Mouse (Mus musculus): ENCODE data around the gene Osbpl7. TPM values are rescaled to one million over a fixed set of nuclear protein-coding genes. Genes with fewer than 3 reads are reported as not detected.

Gene Osbpl7
- total and polyA plus RNA-seq, 2 experiments, result 1.7 to 2.2 TPM

- TF ChIP-seq POLR2A (IDR thresholded peaks at IDR 0.05; ENCODE audit: extremely low read depth, insufficient read depth, low read length), result no peak
- Histone ChIP-seq H3K9ac (ENCODE audit: low read depth, low read length) (no peak overlapping the region), H3K4me1 (ENCODE audit: control insufficient read depth, insufficient read depth, low read length) (no peaks in the 10 kb centered on the region), H3K36me3 (ENCODE audit: control insufficient read depth, insufficient read depth, low read length) (no peaks in the 10 kb centered on the region), H3K4me3 (ENCODE audit: insufficient read depth, low read depth, low read length) (no peak overlapping the region), H3K27me3 (ENCODE audit: control insufficient read depth, insufficient read depth, low read length) (no peaks in the 10 kb centered on the region), H3K79me2 (ENCODE audit: control insufficient read depth, insufficient read depth, low read length) (no peaks in the 10 kb centered on the region), H3K27ac (replicated peaks; ENCODE audit: insufficient read depth, low read depth, low read length) (no peak overlapping the region)
- DNase-seq (ENCODE audit: extremely low read depth, low read depth, low spot score), result no peak
- WGBS, result 77% methylated on average over 16 of the region's 16 CpGs
Measured at GRCm38 (mm10) chr11:97108976-97109375, 58.5 kb downstream of the Osbpl7 start.

GRCm38 (mm10) chr11:97112519-97113125 lies 62.2 kb downstream of the Osbpl7 start:
- DNase-seq (ENCODE audit: extremely low read depth, low read depth, low spot score), result no peak
- Histone ChIP-seq H3K79me2 (ENCODE audit: control insufficient read depth, insufficient read depth, low read length) (no peaks in the 10 kb centered on the region), H3K4me1 (ENCODE audit: control insufficient read depth, insufficient read depth, low read length) (peaks cover 3% of the 10 kb centered on the region; the same call in 1 of the 2 replicates), H3K9ac (ENCODE audit: low read depth, low read length) (no peak overlapping the region), H3K27ac (replicated peaks; ENCODE audit: insufficient read depth, low read depth, low read length) (no peak overlapping the region), H3K27me3 (ENCODE audit: control insufficient read depth, insufficient read depth, low read length) (peaks cover 11% of the 10 kb centered on the region), H3K4me3 (ENCODE audit: insufficient read depth, low read depth, low read length) (no peak overlapping the region), H3K36me3 (ENCODE audit: control insufficient read depth, insufficient read depth, low read length) (no peaks in the 10 kb centered on the region)
- TF ChIP-seq POLR2A (IDR thresholded peaks at IDR 0.05; ENCODE audit: extremely low read depth, insufficient read depth, low read length), result no peak
- TF ChIP-seq CTCF (IDR thresholded peaks at IDR 0.05; ENCODE audit: low read depth, low read length), result no peak
- 93% methylated on average over 9 of the region's 9 CpGs for WGBS

GRCm38 (mm10) chr11:97114671-97115601 lies 64.5 kb downstream of the Osbpl7 start, which contains the start of gene Tbx21:
Tbx21 (minus strand) TSS chr11:97115331.
- peaks cover 11% of the 10 kb centered on the region for H3K27me3 ChIP-seq (ENCODE audit: control insufficient read depth, insufficient read depth, low read length)
- TF ChIP-seq POLR2A (IDR thresholded peaks at IDR 0.05; ENCODE audit: extremely low read depth, insufficient read depth, low read length) (no peak), CTCF (IDR thresholded peaks at IDR 0.05; ENCODE audit: low read depth, low read length) (no peak)
- peak within 1 kb of the TSS; percentile 21 for H3K4me3 ChIP-seq (ENCODE audit: insufficient read depth, low read depth, low read length)
- no peak within 1 kb of the TSS for H3K27ac ChIP-seq (replicated peaks; ENCODE audit: insufficient read depth, low read depth, low read length)
- WGBS, result 2% methylated on average over 87 of the region's 87 CpGs
- H3K4me1 ChIP-seq (ENCODE audit: control insufficient read depth, insufficient read depth, low read length), result peaks cover 3% of the 10 kb centered on the region; the same call in 1 of the 2 replicates
- no peak for DNase-seq (ENCODE audit: extremely low read depth, low read depth, low spot score)
- peak within 1 kb of the TSS; percentile 17 for H3K9ac ChIP-seq (ENCODE audit: low read depth, low read length)
- no peaks in the 10 kb centered on the region for H3K36me3 ChIP-seq (ENCODE audit: control insufficient read depth, insufficient read depth, low read length)
- H3K79me2 ChIP-seq (ENCODE audit: control insufficient read depth, insufficient read depth, low read length), result no peaks in the 10 kb centered on the region

GRCm38 (mm10) chr11:97115797-97116196 lies 65.4 kb downstream of the Osbpl7 start:
- 16% methylated on average over 11 of the region's 11 CpGs for WGBS
- no peak for DNase-seq (ENCODE audit: extremely low read depth, low read depth, low spot score)
- H3K27ac ChIP-seq (replicated peaks; ENCODE audit: insufficient read depth, low read depth, low read length), result no peak overlapping the region
- H3K4me1 ChIP-seq (ENCODE audit: control insufficient read depth, insufficient read depth, low read length), result peaks cover 3% of the 10 kb centered on the region; the same call in 1 of the 2 replicates
- no peaks in the 10 kb centered on the region for H3K36me3 ChIP-seq (ENCODE audit: control insufficient read depth, insufficient read depth, low read length)
- TF ChIP-seq CTCF (IDR thresholded peaks at IDR 0.05; ENCODE audit: low read depth, low read length) (no peak), POLR2A (IDR thresholded peaks at IDR 0.05; ENCODE audit: extremely low read depth, insufficient read depth, low read length) (no peak)
- no peak overlapping the region for H3K9ac ChIP-seq (ENCODE audit: low read depth, low read length)
- H3K4me3 ChIP-seq (ENCODE audit: insufficient read depth, low read depth, low read length), result no peak overlapping the region
- H3K27me3 ChIP-seq (ENCODE audit: control insufficient read depth, insufficient read depth, low read length), result peaks cover 11% of the 10 kb centered on the region
- no peaks in the 10 kb centered on the region for H3K79me2 ChIP-seq (ENCODE audit: control insufficient read depth, insufficient read depth, low read length)

Other genes starting within 250 kb of the Osbpl7 start
- 41.3 and 45.0 TPM in 2 replicates for gene Nfe2l1, start 220.7 kb upstream of the Osbpl7 start, total RNA-seq (2014; rRNA removed)
- gene Nfe2l1, start 220.7 kb upstream of the Osbpl7 start, polyA plus RNA-seq (2012; rRNA removed), result 106 and 107 TPM in 2 replicates
- gene Copz2, start 200.8 kb upstream of the Osbpl7 start, total RNA-seq (2014; rRNA removed), result 17.2 and 20.7 TPM in 2 replicates
- gene Copz2, start 200.8 kb upstream of the Osbpl7 start, polyA plus RNA-seq (2012; rRNA removed), result 43.5 and 48.2 TPM in 2 replicates
- gene Cdk5rap3, start 134.1 kb upstream of the Osbpl7 start, total RNA-seq (2014; rRNA removed), result 44.1 and 52.2 TPM in 2 replicates
- 36.6 and 50.5 TPM in 2 replicates for gene Cdk5rap3, start 134.1 kb upstream of the Osbpl7 start, polyA plus RNA-seq (2012; rRNA removed)
- gene Prr15l, start 122.5 kb upstream of the Osbpl7 start, total RNA-seq (2014; rRNA removed), result 0.34 and 0.46 TPM in 2 replicates
- 0.60 and 0.64 TPM in 2 replicates for gene Prr15l, start 122.5 kb upstream of the Osbpl7 start, polyA plus RNA-seq (2012; rRNA removed)
- gene Pnpo, start 106.6 kb upstream of the Osbpl7 start, total RNA-seq (2014; rRNA removed), result 113 and 126 TPM in 2 replicates
- gene Pnpo, start 106.6 kb upstream of the Osbpl7 start, polyA plus RNA-seq (2012; rRNA removed), result 170 and 175 TPM in 2 replicates
- gene Sp2, start 67.7 kb upstream of the Osbpl7 start, total RNA-seq (2014; rRNA removed), result 0.28 and 0.54 TPM in 2 replicates
- gene Sp2, start 67.7 kb upstream of the Osbpl7 start, polyA plus RNA-seq (2012; rRNA removed), result 3.4 and 3.8 TPM in 2 replicates
- under 0.01 and 0.09 TPM in 2 replicates for gene Sp6, start 37.2 kb upstream of the Osbpl7 start, total RNA-seq (2014; rRNA removed)
- 0.04 and 0.05 TPM in 2 replicates for gene Sp6, start 37.2 kb upstream of the Osbpl7 start, polyA plus RNA-seq (2012; rRNA removed)
- gene Scrn2, start 20.7 kb upstream of the Osbpl7 start, total RNA-seq (2014; rRNA removed), result 39.5 and 41.9 TPM in 2 replicates
- gene Scrn2, start 20.7 kb upstream of the Osbpl7 start, polyA plus RNA-seq (2012; rRNA removed), result 56.6 and 58.3 TPM in 2 replicates
- gene Lrrc46, start 9.2 kb upstream of the Osbpl7 start, total RNA-seq (2014; rRNA removed), result 0.28 and 1.1 TPM in 2 replicates
- 1.0 and 1.1 TPM in 2 replicates for gene Lrrc46, start 9.2 kb upstream of the Osbpl7 start, polyA plus RNA-seq (2012; rRNA removed)
- gene Mrpl10, start 9.1 kb upstream of the Osbpl7 start, total RNA-seq (2014; rRNA removed), result 19.5 and 29.2 TPM in 2 replicates
- 86.8 and 120 TPM in 2 replicates for gene Mrpl10, start 9.1 kb upstream of the Osbpl7 start, polyA plus RNA-seq (2012; rRNA removed)
- 0.09 and 0.13 TPM in 2 replicates for gene Tbx21, start 64.7 kb downstream of the Osbpl7 start, total RNA-seq (2014; rRNA removed)
- gene Tbx21, start 64.7 kb downstream of the Osbpl7 start, polyA plus RNA-seq (2012; rRNA removed), result 0.22 and 0.38 TPM in 2 replicates
- 1.0 and 1.9 TPM in 2 replicates for gene Tbkbp1, start 100.9 kb downstream of the Osbpl7 start, total RNA-seq (2014; rRNA removed)
- gene Tbkbp1, start 100.9 kb downstream of the Osbpl7 start, polyA plus RNA-seq (2012; rRNA removed), result 6.1 and 6.4 TPM in 2 replicates
- 40.7 and 44.6 TPM in 2 replicates for gene Kpnb1, start 137.3 kb downstream of the Osbpl7 start, total RNA-seq (2014; rRNA removed)
- 14.9 and 16.2 TPM in 2 replicates for gene Kpnb1, start 137.3 kb downstream of the Osbpl7 start, polyA plus RNA-seq (2012; rRNA removed)
- gene Npepps, start 230.0 kb downstream of the Osbpl7 start, total RNA-seq (2014; rRNA removed), result 12.2 and 21.2 TPM in 2 replicates
- 7.1 and 9.1 TPM in 2 replicates for gene Npepps, start 230.0 kb downstream of the Osbpl7 start, polyA plus RNA-seq (2012; rRNA removed)